Mouse (Mus musculus) liver, embryonic 15.5 days (tissue): ENCODE measurements around the gene Cpxm2. TPM values are rescaled to one million over a fixed set of nuclear protein-coding genes. Genes with fewer than 3 reads are reported as not detected.

ENCODE experiments used
- ATAC-seq: fragments of 200-750 bp; cut with Nextera tagmentation; 2 replicates; pipeline ENCODE4 v1.8.0; 2017; ENCODE audit warnings: moderate number of reproducible peaks, mild to moderate bottlenecking, moderate library complexity; ENCODE audit not compliant: insufficient read depth
- H3K27ac ChIP-seq: fragments of 300-500 bp; sonication (generic); replicated peaks from 2 replicates; pipeline ENCODE4 v1.5.1; 2015; ENCODE audit warnings: mild to moderate bottlenecking, inconsistent platforms
- H3K27me3 ChIP-seq: fragments of 300-500 bp; sonication (generic); 2 replicates; pipeline ENCODE4 v1.6.1; 2015; ENCODE audit warnings: mild to moderate bottlenecking, inconsistent platforms
- H3K36me3 ChIP-seq: fragments of 300-500 bp; sonication (generic); replicated peaks from 2 replicates; pipeline ENCODE4 v1.6.1; 2015; ENCODE audit warnings: moderate library complexity, mild to moderate bottlenecking, inconsistent platforms
- H3K4me1 ChIP-seq: fragments of 300-500 bp; sonication (generic); replicated peaks from 2 replicates; pipeline ENCODE4 v1.6.1; 2015; ENCODE audit warnings: inconsistent platforms
- H3K4me2 ChIP-seq: fragments of 300-500 bp; sonication (generic); 2 replicates; pipeline ENCODE4 v1.6.1; 2015; ENCODE audit warnings: moderate library complexity, mild to moderate bottlenecking, inconsistent platforms
- H3K4me3 ChIP-seq: fragments of 300-500 bp; sonication (generic); replicated peaks from 2 replicates; pipeline ENCODE4 v1.5.1; 2015; ENCODE audit warnings: mild to moderate bottlenecking, inconsistent platforms
- H3K9ac ChIP-seq: fragments of 300-500 bp; sonication (generic); 2 replicates; pipeline ENCODE4 v1.6.1; 2015; ENCODE audit warnings: moderate library complexity, mild to moderate bottlenecking, inconsistent platforms
- H3K9me3 ChIP-seq: fragments of 300-500 bp; sonication (generic); replicated peaks from 2 replicates; pipeline ENCODE4 v1.6.1; 2016; ENCODE audit warnings: inconsistent platforms
- WGBS: fragments of 180-500 bp; shearing (Covaris S2); methylation state at CpG from one replicate; pipeline ENCODE4 v1.1.7; 2015; ENCODE audit warnings: mixed read lengths; ENCODE audit not compliant: insufficient replicate concordance; 5-methylcytosine and 5-hydroxymethylcytosine counted together
- polyA plus RNA-seq: library from polyadenylated mRNA; unstranded; fragments of >200 nt; fragmentation: Nextera tagmentation; extraction: Ambion mirVana; gene quantifications from 2 replicates; pipeline ENCODE4 v1.2.1, GENCODE M21; 2015

Gene Cpxm2
- polyA plus RNA-seq, result 0.12 and 0.20 TPM in 2 replicates

DNA sequence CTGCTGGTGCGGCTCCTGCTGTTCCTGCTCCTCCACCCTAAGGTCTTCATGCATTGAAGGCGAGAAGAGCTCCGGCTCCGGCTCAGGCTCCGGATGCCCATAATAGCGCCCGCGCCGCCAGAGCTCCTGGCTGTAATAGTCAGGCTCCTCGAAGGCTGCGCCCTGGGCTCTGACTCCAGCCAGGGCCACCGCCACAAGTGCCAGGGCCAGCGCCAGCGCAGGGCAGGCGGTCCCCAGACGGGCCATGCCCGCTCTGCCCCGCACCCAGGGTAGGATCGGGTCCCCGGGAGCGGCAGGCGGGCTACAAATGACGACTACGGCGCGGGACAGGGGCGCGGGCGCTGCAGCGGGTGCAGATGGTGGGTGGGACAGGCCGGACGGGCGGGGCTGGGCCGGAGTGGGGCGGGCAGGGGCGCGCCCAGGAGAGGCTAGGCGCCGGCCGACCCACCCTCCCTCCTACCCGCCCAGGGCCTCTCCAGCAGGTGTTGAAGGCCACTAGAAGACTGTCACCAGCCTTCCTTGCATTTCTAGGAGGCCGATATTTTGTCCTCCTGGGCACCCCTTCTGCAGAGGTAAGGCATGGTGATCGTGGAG, at the start of gene Cpxm2:
Cpxm2 (minus strand) TSS at position 372 of the 594 bp plus-strand sequence.
- Histone ChIP-seq H3K9ac (no peak within 1 kb of the TSS), H3K9me3 (no peaks in the 10 kb centered on the region), H3K36me3 (no peaks in the 10 kb centered on the region), H3K4me2 (no peak within 1 kb of the TSS; the same call in 1 of the 2 replicates), H3K27me3 (peaks cover 40% of the 10 kb centered on the region), H3K4me1 (no peaks in the 10 kb centered on the region), H3K27ac (no peak within 1 kb of the TSS), H3K4me3 (no peak within 1 kb of the TSS)
- WGBS, result 4% methylated on average over 43 of the region's 43 CpGs
- ATAC-seq, result no peak

DNA sequence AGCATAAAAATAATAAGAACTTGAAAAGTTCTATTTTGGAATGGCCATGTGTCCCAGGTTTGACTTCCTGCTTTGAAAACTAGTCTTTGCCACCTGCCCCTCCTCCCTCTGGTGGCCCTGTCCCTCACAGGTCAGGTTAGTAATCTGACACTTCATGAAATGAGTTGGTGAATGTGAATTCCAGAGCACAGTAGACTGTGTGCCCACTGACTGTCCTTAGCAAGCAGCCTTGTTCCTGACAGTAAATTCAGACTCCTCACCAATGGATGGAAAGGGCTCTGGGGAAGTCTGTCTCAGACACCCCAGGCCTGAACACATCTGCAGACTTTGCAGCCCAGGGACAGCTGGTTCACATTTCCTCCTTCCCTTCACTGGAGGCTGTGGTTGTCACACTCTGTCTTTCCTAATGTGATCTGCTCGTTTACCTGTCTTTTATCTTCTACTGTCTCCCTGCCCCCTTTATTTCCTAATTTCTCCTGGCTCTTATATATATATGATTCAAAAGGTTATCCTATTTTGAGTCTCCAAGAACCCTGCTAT, 49.6 kb upstream of the Cpxm2 start:
- Histone ChIP-seq H3K9ac (no peak overlapping the region), H3K36me3 (no peaks in the 10 kb centered on the region), H3K9me3 (no peaks in the 10 kb centered on the region), H3K4me3 (no peak overlapping the region), H3K4me2 (no peak overlapping the region), H3K27me3 (no peaks in the 10 kb centered on the region; the same call in 1 of the 2 replicates), H3K27ac (no peak overlapping the region), H3K4me1 (no peaks in the 10 kb centered on the region)
- WGBS, result 15% methylated on average over 1 of the region's 1 CpGs
- ATAC-seq, result no peak

DNA sequence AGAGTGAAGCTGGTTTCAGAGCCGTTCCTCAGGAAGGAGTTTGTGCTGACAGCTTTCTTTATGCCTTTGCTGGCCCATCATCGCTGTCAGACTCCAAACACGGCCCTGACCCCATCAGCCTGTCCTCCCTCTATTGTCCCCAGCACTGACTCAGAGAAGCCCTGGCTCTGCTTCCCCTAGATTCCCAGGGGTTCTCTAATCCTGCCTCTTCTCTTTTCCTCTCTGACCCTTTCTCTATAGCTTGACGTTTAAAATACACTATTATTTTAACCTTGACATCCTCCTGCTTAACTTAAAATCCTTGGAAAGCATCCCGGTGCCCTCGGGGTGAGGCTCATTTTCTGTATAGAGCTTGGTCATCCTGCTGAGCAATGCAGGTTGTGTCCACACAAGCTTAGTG, 45.1 kb upstream of the Cpxm2 start:
- 51% methylated on average over 6 of the region's 6 CpGs for WGBS
- H3K9ac ChIP-seq, result no peak overlapping the region
- no peak overlapping the region for H3K4me3 ChIP-seq
- ATAC-seq, result no peak
- no peak overlapping the region for H3K4me2 ChIP-seq
- H3K27me3 ChIP-seq, result no peaks in the 10 kb centered on the region; the same call in 1 of the 2 replicates
- no peaks in the 10 kb centered on the region for H3K9me3 ChIP-seq
- no peaks in the 10 kb centered on the region for H3K4me1 ChIP-seq
- H3K36me3 ChIP-seq, result no peaks in the 10 kb centered on the region
- H3K27ac ChIP-seq, result no peak overlapping the region

DNA sequence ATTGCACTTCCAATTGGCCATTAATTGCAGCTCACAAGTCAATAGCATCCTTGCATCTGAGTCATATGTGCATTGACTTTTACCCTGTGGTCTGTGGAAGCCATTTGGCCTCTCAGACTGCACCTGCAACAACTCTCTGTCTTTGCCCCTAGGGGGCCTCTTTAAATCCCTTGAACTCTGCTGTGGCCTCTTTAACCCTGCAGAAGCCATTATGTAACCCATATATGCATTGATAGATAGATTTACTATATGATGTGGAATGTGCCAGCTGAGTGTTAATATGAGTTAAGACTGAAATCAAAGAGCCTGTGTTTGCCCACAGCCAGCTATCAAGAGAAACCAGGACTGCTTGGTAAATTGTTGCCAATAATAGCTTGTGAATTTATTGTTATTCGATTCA, 44.3 kb upstream of the Cpxm2 start:
- Histone ChIP-seq H3K9me3 (no peaks in the 10 kb centered on the region), H3K27me3 (no peaks in the 10 kb centered on the region; the same call in 1 of the 2 replicates), H3K4me3 (no peak overlapping the region), H3K4me1 (no peaks in the 10 kb centered on the region), H3K27ac (no peak overlapping the region), H3K4me2 (no peak overlapping the region), H3K36me3 (no peaks in the 10 kb centered on the region), H3K9ac (no peak overlapping the region)
- WGBS, result 72% methylated on average over 1 of the region's 1 CpGs
- no peak for ATAC-seq

DNA sequence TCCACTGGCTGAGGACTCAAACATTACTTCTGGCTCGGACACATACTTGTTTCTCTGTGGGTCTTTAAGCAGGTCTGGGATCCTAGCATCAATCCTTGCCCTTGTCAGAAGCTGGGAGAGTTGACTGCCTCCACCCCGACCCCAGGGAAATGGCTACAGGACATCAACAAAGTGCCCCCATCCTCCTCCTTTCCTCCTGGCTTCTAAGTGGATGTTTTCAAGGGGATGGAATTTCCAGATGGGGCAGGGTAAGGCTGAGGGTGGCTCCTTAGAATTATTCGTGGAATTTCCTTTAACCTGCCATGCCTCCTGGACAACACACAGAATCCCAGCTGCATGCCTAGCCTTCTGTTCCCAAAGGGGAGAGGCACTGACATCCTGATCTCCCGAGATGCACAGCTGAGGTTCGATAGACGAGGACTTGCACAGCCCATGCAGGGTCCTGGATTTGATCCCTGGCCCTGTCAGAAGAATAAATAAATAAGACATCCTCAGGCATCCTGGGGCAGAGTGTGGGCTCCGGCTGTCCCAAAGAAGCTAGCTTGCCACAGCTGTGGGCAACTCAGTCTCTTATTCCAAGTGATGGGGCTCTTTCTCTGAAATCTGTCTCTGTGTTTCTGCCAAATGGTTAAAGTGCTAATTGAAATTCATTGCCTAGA, 43.4 kb upstream of the Cpxm2 start:
- Histone ChIP-seq H3K4me3 (no peak overlapping the region), H3K9me3 (no peaks in the 10 kb centered on the region), H3K4me1 (no peaks in the 10 kb centered on the region), H3K36me3 (no peaks in the 10 kb centered on the region), H3K9ac (no peak overlapping the region), H3K27me3 (no peaks in the 10 kb centered on the region; the same call in 1 of the 2 replicates), H3K27ac (no peak overlapping the region), H3K4me2 (no peak overlapping the region)
- 24% methylated on average over 7 of the region's 7 CpGs for WGBS
- no peak for ATAC-seq

DNA sequence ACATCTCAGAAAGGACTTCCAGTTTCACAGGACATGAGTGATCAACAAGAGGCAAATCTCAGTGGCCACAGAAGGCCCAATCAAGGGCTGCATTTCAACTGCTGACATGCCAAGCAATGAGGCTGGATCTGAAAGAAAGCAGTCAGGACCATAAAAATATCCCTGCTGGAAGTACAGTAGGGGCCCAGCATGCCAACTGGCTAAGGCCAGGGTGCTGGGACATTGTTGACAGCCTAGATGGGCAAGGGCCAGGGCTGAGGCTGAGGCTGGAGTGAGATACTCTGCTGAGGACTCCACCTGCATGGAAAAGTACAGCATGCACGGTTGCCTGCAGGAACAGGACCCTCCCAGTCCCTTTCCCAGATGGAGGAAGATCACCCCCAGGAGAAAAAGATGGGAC, 42.0 kb upstream of the Cpxm2 start:
- WGBS, result 65% methylated on average over 1 of the region's 1 CpGs
- no peaks in the 10 kb centered on the region for H3K36me3 ChIP-seq
- no peak overlapping the region for H3K4me2 ChIP-seq
- H3K27ac ChIP-seq, result no peak overlapping the region
- H3K27me3 ChIP-seq, result no peaks in the 10 kb centered on the region; the same call in 1 of the 2 replicates
- no peaks in the 10 kb centered on the region for H3K9me3 ChIP-seq
- H3K4me3 ChIP-seq, result no peak overlapping the region
- H3K9ac ChIP-seq, result no peak overlapping the region
- H3K4me1 ChIP-seq, result no peaks in the 10 kb centered on the region
- no peak for ATAC-seq

DNA sequence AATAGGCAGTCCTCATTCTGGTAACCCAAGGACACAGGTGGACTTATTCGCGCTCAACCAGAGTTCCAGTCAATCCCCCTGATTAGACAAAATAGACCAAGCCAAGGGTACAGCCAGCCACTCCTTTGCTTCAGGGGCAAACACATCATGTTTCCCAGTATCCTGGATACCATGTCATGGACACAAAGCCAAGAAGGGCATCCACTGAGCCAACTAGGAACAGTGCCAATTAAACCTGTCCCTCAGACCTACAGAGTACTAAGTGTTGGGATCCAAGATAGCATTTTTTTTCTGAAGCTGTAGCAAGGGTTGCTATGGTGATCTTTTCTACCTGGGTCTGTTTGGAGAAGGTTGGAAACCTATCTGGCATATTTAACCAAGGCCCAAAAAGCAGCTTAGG, 39.1 kb upstream of the Cpxm2 start:
- no peaks in the 10 kb centered on the region for H3K36me3 ChIP-seq
- 72% methylated on average over 2 of the region's 2 CpGs for WGBS
- no peak for ATAC-seq

DNA sequence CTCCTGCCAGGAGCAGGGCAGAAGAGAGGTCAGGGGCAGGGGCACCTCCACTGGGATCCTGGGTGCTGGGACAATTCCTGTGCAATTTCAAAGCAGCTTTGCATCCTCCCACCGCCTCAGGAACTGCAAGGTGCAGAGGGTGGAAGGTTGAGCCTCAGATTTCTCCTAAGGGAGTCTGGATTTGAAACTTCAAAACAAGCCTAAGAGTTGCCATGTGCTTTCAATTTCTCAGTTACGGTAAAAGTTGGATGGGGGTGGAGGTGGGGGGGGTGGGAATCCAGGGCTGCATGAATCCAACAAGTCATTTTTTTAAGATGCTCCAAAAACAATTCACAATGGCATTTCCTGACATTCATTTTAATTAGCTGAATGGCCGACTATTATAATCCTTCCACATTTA, 32.9 kb upstream of the Cpxm2 start:
- H3K4me2 ChIP-seq, result no peak overlapping the region
- no peaks in the 10 kb centered on the region for H3K27me3 ChIP-seq
- no peaks in the 10 kb centered on the region for H3K9me3 ChIP-seq
- no peaks in the 10 kb centered on the region for H3K4me1 ChIP-seq
- H3K9ac ChIP-seq, result no peak overlapping the region
- H3K36me3 ChIP-seq, result no peaks in the 10 kb centered on the region
- ATAC-seq, result no peak
- no peak overlapping the region for H3K27ac ChIP-seq
- H3K4me3 ChIP-seq, result no peak overlapping the region
- 55% methylated on average over 3 of the region's 3 CpGs for WGBS

More for the DNA sequence above, 39.1 kb upstream of the Cpxm2 start:
- Histone ChIP-seq H3K4me2 (no peak overlapping the region), H3K9me3 (no peaks in the 10 kb centered on the region), H3K9ac (no peak overlapping the region), H3K27ac (no peak overlapping the region), H3K4me3 (no peak overlapping the region), H3K27me3 (no peaks in the 10 kb centered on the region), H3K4me1 (no peaks in the 10 kb centered on the region)

DNA sequence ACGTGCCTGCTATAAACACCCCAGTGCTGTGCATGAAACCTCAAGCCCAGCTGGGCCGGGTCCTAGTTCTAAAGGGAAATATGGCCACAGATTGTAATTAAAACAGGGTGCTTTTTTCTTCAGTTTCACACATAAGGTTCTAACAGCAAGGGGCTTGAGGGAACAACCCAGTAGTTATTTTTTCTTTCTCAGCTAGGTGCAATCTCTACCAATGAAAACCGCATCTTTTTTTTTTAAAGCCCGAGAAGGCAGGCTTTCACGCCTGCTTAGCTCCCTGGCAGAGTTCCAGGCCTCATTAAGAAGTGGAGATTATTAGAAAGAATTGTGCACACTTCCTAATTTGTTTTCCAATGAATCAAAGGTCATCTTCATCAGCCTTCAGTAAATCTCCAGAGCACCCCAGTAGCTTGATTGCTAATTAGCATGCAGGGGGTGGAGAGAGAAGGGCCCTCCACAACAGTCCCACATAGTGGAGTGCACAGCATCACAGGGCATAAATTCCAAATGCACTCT, 29.4 kb upstream of the Cpxm2 start:
- no peaks in the 10 kb centered on the region for H3K4me1 ChIP-seq
- no peak overlapping the region for H3K4me2 ChIP-seq
- no peak overlapping the region for H3K27ac ChIP-seq
- H3K27me3 ChIP-seq, result no peaks in the 10 kb centered on the region
- no peak overlapping the region for H3K4me3 ChIP-seq
- no peaks in the 10 kb centered on the region for H3K9me3 ChIP-seq
- WGBS, result 57% methylated on average over 5 of the region's 5 CpGs
- no peaks in the 10 kb centered on the region for H3K36me3 ChIP-seq
- no peak for ATAC-seq
- H3K9ac ChIP-seq, result no peak overlapping the region

DNA sequence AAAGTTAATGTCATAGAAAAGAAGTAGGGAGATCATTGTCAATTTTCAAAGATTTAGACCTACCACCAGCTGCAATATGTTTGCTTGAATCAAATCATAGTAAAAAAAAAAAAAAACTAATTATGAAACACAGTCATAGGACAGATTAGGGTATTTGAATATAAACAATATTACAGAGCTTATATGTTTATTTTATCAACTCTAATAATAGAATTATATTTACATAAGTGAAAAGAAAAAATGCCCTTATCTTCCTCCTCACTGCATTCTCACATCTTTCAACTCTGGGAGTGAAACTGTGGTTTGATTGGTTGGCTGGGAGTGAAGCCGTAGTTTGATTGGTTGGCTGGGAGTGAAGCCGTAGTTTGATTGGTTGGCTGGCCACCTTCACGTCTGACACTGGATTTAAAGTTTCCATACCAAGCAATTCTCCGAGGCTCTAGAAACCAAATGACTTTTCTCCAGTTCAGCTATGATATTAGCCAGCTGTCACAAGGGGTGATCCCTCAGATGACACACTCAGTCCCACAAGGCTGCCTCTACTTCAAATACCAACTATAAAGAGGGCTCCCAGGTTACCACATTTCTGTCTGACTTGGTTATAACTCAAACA, 27.2 kb upstream of the Cpxm2 start:
- Histone ChIP-seq H3K9ac (no peak overlapping the region), H3K9me3 (no peaks in the 10 kb centered on the region), H3K4me3 (no peak overlapping the region), H3K36me3 (no peaks in the 10 kb centered on the region), H3K4me1 (no peaks in the 10 kb centered on the region), H3K27ac (no peak overlapping the region), H3K27me3 (no peaks in the 10 kb centered on the region), H3K4me2 (no peak overlapping the region)
- no peak for ATAC-seq
- 57% methylated on average over 4 of the region's 4 CpGs for WGBS

DNA sequence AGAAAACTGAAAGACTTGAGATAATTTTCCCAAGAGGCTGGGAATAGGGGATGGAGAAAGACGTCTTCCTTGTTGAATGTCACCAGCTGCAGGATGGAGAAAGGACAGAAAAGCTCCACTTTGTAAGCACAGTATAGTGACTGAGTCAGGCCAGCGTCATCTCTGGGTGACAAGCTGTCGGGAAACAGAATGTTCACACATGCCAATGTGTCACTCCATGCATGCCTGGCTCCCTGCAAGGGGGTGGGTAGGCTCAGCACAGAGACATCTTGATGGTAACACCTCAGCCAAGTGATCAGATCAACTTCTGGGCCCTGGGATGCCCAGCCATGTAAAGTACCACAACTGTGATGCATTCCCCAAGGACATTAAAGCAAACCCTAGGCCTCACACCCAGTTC, 26.5 kb upstream of the Cpxm2 start:
- Histone ChIP-seq H3K27me3 (no peaks in the 10 kb centered on the region), H3K4me2 (no peak overlapping the region), H3K4me3 (no peak overlapping the region), H3K36me3 (no peaks in the 10 kb centered on the region), H3K27ac (no peak overlapping the region), H3K9me3 (no peaks in the 10 kb centered on the region), H3K4me1 (no peaks in the 10 kb centered on the region), H3K9ac (no peak overlapping the region)
- ATAC-seq, result no peak
- WGBS, result 63% methylated on average over 3 of the region's 3 CpGs
